Mouse (Mus musculus) forebrain, embryonic 14.5 days (tissue): ENCODE results near the gene Col16a1. TPM values are rescaled to one million over a fixed set of nuclear protein-coding genes. Genes with fewer than 3 reads are reported as not detected.
A peak's percentile ranks its signal among the peaks of the same experiment; 100 is the strongest.

Source experiments
- ATAC-seq: fragments of 200-750 bp; cut with Nextera tagmentation; 2 replicates; pipeline ENCODE4 v1.8.0; 2017; ENCODE audit warnings: mild to moderate bottlenecking, moderate library complexity
- DNase-seq: peaks from one replicate; pipeline ENCODE4 v3.0.0-alpha.2; 2015; ENCODE audit warnings: low spot score
- H3K27ac ChIP-seq: fragments of 300-500 bp; sonication (generic); 2 replicates; pipeline ENCODE4 v1.5.1; 2014; ENCODE audit warnings: low read depth, mild to moderate bottlenecking, control low read depth, low read length, moderate library complexity
- H3K27me3 ChIP-seq: fragments of 300-500 bp; sonication (generic); replicated peaks from 2 replicates; pipeline ENCODE4 v1.6.1; 2014; ENCODE audit warnings: low read length, control low read depth, mixed read lengths; ENCODE audit not compliant: control insufficient read depth, insufficient read depth
- H3K36me3 ChIP-seq: fragments of 300-500 bp; sonication (generic); 2 replicates; pipeline ENCODE4 v1.6.1; 2014; ENCODE audit warnings: low read length, control low read depth; ENCODE audit not compliant: control insufficient read depth, insufficient read depth
- H3K4me1 ChIP-seq: fragments of 300-500 bp; sonication (generic); 2 replicates; pipeline ENCODE4 v1.6.1; 2014; ENCODE audit warnings: antibody characterized with exemption, low read length, control low read depth; ENCODE audit not compliant: control insufficient read depth, insufficient read depth
- H3K4me2 ChIP-seq: fragments of 300-500 bp; sonication (generic); 2 replicates; pipeline ENCODE4 v1.6.1; 2014; ENCODE audit warnings: mild to moderate bottlenecking, control low read depth, low read length
- H3K4me3 ChIP-seq: fragments of 300-500 bp; sonication (generic); 2 replicates; pipeline ENCODE4 v1.5.1; 2014; ENCODE audit warnings: low read depth, low read length, control low read depth
- H3K9ac ChIP-seq: fragments of 300-500 bp; sonication (generic); 2 replicates; pipeline ENCODE4 v1.6.1; 2014; ENCODE audit warnings: mild to moderate bottlenecking, low read length, control low read depth, moderate library complexity
- H3K9me3 ChIP-seq: fragments of 300-500 bp; sonication (generic); replicated peaks from 2 replicates; pipeline ENCODE4 v1.6.1; 2016; ENCODE audit warnings: low read length, control low read depth, mixed read lengths; ENCODE audit not compliant: control insufficient read depth
- WGBS: fragments of 180-500 bp; shearing (Covaris S2); extraction: QIAGEN DNeasy Blood & Tissue Kit; methylation state at CpG from one replicate; pipeline ENCODE4 v1.1.7; 2014; 5-methylcytosine and 5-hydroxymethylcytosine counted together
- polyA plus RNA-seq: library from polyadenylated mRNA; unstranded; fragments of >200 nt; fragmentation: Nextera tagmentation; extraction: Ambion mirVana; gene quantifications from 2 replicates; pipeline ENCODE4 v1.2.1, GENCODE M21; 2014

Col16a1 gene
- polyA plus RNA-seq, 1 experiment from 2014 or later: 4.0 TPM

DNA sequence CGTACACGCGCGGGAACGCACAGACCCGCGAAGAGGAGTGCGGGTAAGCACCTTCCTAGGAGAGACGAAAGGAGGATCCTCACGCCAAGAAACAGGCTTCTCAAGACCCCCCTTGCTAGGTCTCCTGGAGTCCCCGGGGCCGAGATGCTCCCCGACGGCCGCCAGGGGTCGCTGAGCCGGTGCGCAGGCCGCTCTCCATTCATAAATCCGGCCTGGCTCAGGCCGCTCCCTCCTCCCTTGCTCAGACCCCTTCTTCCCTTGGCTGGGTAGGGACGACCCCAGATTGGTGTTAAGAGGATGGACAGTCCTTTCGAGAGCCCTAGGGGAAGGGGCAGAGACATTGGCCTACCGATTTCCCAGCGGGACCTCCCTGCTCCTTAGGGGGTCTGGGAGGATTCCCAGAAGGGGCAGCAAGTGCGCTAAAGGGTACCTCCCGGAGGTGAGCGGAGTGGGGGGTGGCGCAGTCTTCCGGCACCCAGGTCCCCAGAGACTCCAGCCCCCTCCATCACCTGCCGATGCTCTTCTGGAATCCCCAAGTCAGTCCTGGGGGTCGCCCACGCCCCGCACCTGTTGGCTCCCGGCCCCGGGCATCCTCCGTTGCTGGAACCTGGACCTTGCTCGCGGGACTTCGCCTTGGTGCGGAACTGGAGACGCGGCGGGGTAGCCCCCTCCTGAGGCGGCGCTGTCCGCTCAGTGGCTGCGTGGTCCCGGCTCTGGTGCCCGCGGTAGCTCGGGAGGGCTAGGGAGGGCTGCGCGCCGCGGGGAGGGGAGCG lies 91.0 kb downstream of the Col16a1 start:
- H3K4me3 ChIP-seq: peak overlapping the region; percentile 35
- H3K4me2 ChIP-seq: peak overlapping the region; percentile 75
- WGBS: under 1% methylated on average over 48 of the region's 57 CpGs
- ATAC-seq (peak; percentile 81), DNase-seq (peak; percentile 81)
- H3K4me1 ChIP-seq: peaks cover 4% of the 10 kb centered on the region; the same call in 1 of the 2 replicates
- no peak overlapping the region for H3K27ac ChIP-seq
- H3K36me3 ChIP-seq: no peaks in the 10 kb centered on the region
- H3K9me3 ChIP-seq: no peaks in the 10 kb centered on the region
- H3K9ac ChIP-seq: peak overlapping the region; percentile 54
- H3K27me3 ChIP-seq: peaks cover 29% of the 10 kb centered on the region

DNA sequence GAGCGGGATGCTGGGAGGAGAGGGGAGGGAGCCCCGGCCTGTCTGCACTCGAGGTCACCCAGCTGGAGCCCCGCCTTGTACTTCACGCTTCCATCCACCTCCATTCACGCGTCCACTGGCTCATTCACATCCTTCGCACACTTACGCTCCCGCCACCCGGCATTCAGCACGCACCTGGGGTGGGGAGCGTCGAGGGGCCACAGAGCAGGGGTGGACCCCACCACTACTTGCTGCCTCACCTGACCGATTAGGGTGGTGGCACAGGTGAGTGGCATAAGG lies 91.5 kb downstream of the Col16a1 start, which contains the start of gene Hcrtr1:
Gene Hcrtr1, minus strand, starts transcription at position 146 of the 279 bp plus-strand sequence.
- Histone ChIP-seq H3K27me3 (peaks cover 29% of the 10 kb centered on the region), H3K4me1 (peaks cover 4% of the 10 kb centered on the region; the same call in 1 of the 2 replicates), H3K9ac (peak within 1 kb of the TSS; percentile 54), H3K4me3 (peak within 1 kb of the TSS; percentile 35), H3K36me3 (no peaks in the 10 kb centered on the region), H3K4me2 (peak within 1 kb of the TSS; percentile 75), H3K27ac (no peak within 1 kb of the TSS), H3K9me3 (no peaks in the 10 kb centered on the region)
- under 1% methylated on average over 13 of the region's 15 CpGs for WGBS
- 0 out of 2 replicates have a peak, but pooled peaks have one; percentile 11 for ATAC-seq
- DNase-seq: no peak

DNA sequence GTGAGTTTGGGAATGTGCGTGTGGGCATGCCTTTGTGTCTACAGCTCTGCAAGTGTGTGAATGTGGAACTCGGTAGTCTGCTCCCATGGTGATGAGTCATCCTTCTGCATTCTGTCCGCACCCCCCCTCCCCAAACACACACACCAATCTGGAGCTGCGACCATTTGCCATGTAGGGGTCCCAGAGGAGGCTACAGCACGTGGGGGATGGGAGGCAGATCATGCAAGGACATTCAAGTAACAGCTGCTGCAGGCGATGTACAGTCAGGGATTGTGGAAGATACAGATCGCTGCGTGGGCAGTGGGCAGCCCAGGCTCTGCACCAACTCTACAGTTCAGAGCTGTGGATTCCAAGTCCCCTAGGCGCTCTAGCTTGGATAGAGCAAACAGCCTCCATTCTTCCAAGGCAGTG lies 93.4 kb downstream of the Col16a1 start:
- 63% methylated on average over 9 of the region's 9 CpGs for WGBS
- Histone ChIP-seq H3K9ac (no peak overlapping the region), H3K27me3 (peaks cover 29% of the 10 kb centered on the region), H3K36me3 (no peaks in the 10 kb centered on the region), H3K27ac (no peak overlapping the region), H3K9me3 (no peaks in the 10 kb centered on the region), H3K4me2 (no peak overlapping the region), H3K4me3 (no peak overlapping the region), H3K4me1 (peaks cover 4% of the 10 kb centered on the region; the same call in 1 of the 2 replicates)
- no peak for DNase-seq
- ATAC-seq: no peak

DNA sequence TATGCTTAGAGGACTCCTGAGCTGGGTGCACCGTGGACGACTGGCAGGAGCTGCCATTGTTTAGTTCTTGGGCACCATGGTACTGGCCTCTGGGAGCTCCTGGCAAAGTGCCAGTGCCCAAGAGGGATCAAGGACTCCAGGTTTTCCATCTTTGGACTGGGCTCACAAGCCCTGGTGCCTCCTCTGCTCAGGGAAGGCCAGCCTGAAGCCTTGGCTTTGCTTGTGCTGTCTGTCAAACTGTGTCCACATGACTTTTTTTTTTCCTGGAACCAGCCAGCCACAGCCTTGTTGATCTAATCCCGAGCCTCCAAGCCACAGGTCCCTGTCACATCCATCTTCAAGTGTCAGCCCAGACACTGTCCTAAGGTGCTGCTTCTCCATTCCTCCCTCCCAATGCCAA lies 94.1 kb downstream of the Col16a1 start:
- H3K36me3 ChIP-seq: no peaks in the 10 kb centered on the region
- H3K4me1 ChIP-seq: peaks cover 4% of the 10 kb centered on the region; the same call in 1 of the 2 replicates
- WGBS: 37% methylated on average over 3 of the region's 3 CpGs
- peaks cover 29% of the 10 kb centered on the region for H3K27me3 ChIP-seq
- no peaks in the 10 kb centered on the region for H3K9me3 ChIP-seq
- no peak overlapping the region for H3K27ac ChIP-seq
- H3K9ac ChIP-seq: no peak overlapping the region
- H3K4me3 ChIP-seq: no peak overlapping the region
- ATAC-seq (no peak), DNase-seq (no peak)
- H3K4me2 ChIP-seq: no peak overlapping the region

DNA sequence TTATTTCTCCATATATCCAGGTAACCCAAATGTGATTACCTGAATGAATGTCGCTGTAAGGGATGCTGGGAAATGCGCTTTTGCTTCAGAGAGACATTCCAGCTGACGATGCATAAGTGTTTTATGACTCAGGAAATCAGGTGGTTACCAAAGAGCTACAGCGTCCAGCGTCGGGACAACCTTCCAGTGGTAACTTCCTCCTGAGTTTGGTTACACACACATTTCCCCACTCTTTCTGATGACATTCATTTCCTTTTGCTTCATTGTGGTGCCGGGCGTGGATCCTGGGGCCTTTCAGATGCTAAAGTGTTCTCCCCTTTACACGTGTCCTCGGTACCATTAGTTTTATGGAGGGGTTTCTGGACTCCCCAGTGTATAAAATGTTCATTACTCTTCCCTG lies 100.8 kb downstream of the Col16a1 start:
- no peak overlapping the region for H3K27ac ChIP-seq
- H3K27me3 ChIP-seq: no peaks in the 10 kb centered on the region; the same call in 1 of the 2 replicates
- H3K4me3 ChIP-seq: no peak overlapping the region
- H3K4me1 ChIP-seq: no peaks in the 10 kb centered on the region
- H3K9ac ChIP-seq: no peak overlapping the region
- no peak for DNase-seq
- no peaks in the 10 kb centered on the region for H3K36me3 ChIP-seq
- WGBS: 91% methylated on average over 10 of the region's 10 CpGs
- H3K9me3 ChIP-seq: no peaks in the 10 kb centered on the region
- no peak overlapping the region for H3K4me2 ChIP-seq
- ATAC-seq: no peak

Other genes starting within 250 kb of the Col16a1 start
- 213 and 214 TPM in 2 replicates for gene Ptp4a2, start 236.6 kb upstream of the Col16a1 start, polyA plus RNA-seq
- gene Spocd1, start 118.6 kb upstream of the Col16a1 start, polyA plus RNA-seq: not detected in 2 replicates
- gene Adgrb2, start 63.0 kb upstream of the Col16a1 start, polyA plus RNA-seq: 6.6 and 12.3 TPM in 2 replicates
- 88.6 and 91.9 TPM in 2 replicates for gene Pef1, start 54.7 kb downstream of the Col16a1 start, polyA plus RNA-seq
- gene Hcrtr1, start 91.5 kb downstream of the Col16a1 start, polyA plus RNA-seq: 0.13 and 0.48 TPM in 2 replicates
- 2.7 and 4.0 TPM in 2 replicates for gene Tinagl1, start 127.3 kb downstream of the Col16a1 start, polyA plus RNA-seq
- 0.11 and 0.89 TPM in 2 replicates for gene Gm853, start 174.6 kb downstream of the Col16a1 start, polyA plus RNA-seq
- 79.1 and 93.9 TPM in 2 replicates for gene Serinc2, start 231.4 kb downstream of the Col16a1 start, polyA plus RNA-seq